Comparison of ENCODE assay signal across 8 mouse cellular contexts in the genomic region with DNA sequence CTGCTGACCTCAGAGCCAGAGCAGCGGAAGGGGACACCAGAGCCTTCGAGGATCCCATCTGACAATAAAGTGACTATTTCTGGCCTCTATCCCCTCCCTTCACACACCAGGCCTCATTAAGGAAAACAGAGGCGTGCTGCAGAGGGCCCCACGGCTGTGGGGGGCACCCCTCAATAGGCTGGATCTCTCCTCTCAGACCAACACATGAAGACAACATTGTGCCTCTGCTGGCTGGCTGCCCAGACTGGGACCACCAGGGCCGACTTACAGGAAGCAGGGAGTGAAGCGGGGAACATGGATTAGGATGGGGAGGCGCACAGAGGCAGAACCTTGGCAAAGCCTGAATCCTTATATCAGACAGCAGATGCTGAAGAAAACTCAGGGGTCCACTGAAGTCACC.
DNase-seq lines count a peak whose midpoint lies in the region; ATAC-seq and TF ChIP-seq lines count a peak whose summit lies in the region.
"Had no signal": no experiment of that assay in that cellular context is flagged by ENCODE, and none has a peak within 500 bp of the region (broad histone marks: within the 10 kb centered on the region; RNA-seq: fewer than 3 reads in every experiment).

No protein-coding gene starts in this region.

- peaks cover 74% of the 10 kb centered on the region for H3K36me3 ChIP-seq in embryonic facial prominence, embryonic 15.5 days
- H3K36me3 ChIP-seq in hindbrain, embryonic 12.5 days, result peaks cover 47% of the 10 kb centered on the region
- no peaks in the 10 kb centered on the region; the same call in 1 of the 2 replicates for H3K36me3 ChIP-seq in midbrain, embryonic 15.5 days (replicated peaks)

- H3K4me1 ChIP-seq in embryonic facial prominence, embryonic 15.5 days, result peaks cover 47% of the 10 kb centered on the region
- peaks cover 38% of the 10 kb centered on the region for H3K4me1 ChIP-seq in hindbrain, embryonic 12.5 days
- peaks cover 32% of the 10 kb centered on the region for H3K4me1 ChIP-seq in midbrain, embryonic 15.5 days

- no peak for TF ChIP-seq CTCF in layer of hippocampus, adult 2 months (conservative IDR thresholded peaks at IDR 0.05)

- WGBS in embryonic facial prominence, embryonic 15.5 days, result 25% methylated on average over 7 of the region's 7 CpGs
- WGBS in hindbrain, embryonic 12.5 days, result 43% methylated on average over 7 of the region's 7 CpGs
- WGBS in midbrain, embryonic 15.5 days, result 23% methylated on average over 7 of the region's 7 CpGs

- H3K27ac ChIP-seq in layer of hippocampus, adult 2 months, result peak overlapping the region; percentile 36; the same call in 1 of the 2 replicates
- H3K27ac ChIP-seq in embryonic facial prominence, embryonic 15.5 days (replicated peaks), result peak overlapping the region; percentile 83
- H3K27ac ChIP-seq in hindbrain, embryonic 12.5 days, result peak overlapping the region; percentile 77
- peak overlapping the region; percentile 80 for H3K27ac ChIP-seq in midbrain, embryonic 15.5 days

- DNase-seq in layer of hippocampus, adult 2 months (ENCODE audit: low spot score in 2 of 2), result no peak
- no peak for DNase-seq in layer of hippocampus, adult 9-10 months (ENCODE audit: low spot score)
- no peak for DNase-seq in spleen, postnatal 10 days (ENCODE audit: low spot score in 2 of 2)
- no peak for DNase-seq in adrenal gland, adult 2 months
- DNase-seq: cerebellum, adult 2 months had no signal

- no peak overlapping the region for H3K4me3 ChIP-seq in layer of hippocampus, adult 2 months
- no peak overlapping the region for H3K4me3 ChIP-seq in embryonic facial prominence, embryonic 15.5 days (replicated peaks)
- H3K4me3 ChIP-seq in hindbrain, embryonic 12.5 days, result no peak overlapping the region
- no peak overlapping the region for H3K4me3 ChIP-seq in midbrain, embryonic 15.5 days

- no peak overlapping the region for H3K4me2 ChIP-seq in embryonic facial prominence, embryonic 15.5 days (replicated peaks)
- peak overlapping the region; percentile 9; the same call in 1 of the 2 replicates for H3K4me2 ChIP-seq in hindbrain, embryonic 12.5 days (replicated peaks)
- no peak overlapping the region for H3K4me2 ChIP-seq in midbrain, embryonic 15.5 days

- peak; percentile 43; the same call in 1 of the 2 replicates for ATAC-seq in embryonic facial prominence, embryonic 15.5 days (ENCODE audit: insufficient number of reproducible peaks, low FRiP score, low TSS enrichment, low read depth)
- peak; percentile 82 for ATAC-seq in hindbrain, embryonic 12.5 days (ENCODE audit: low FRiP score)
- ATAC-seq in midbrain, embryonic 15.5 days (replicated peaks), result peak; percentile 70

- H3K9ac ChIP-seq in embryonic facial prominence, embryonic 15.5 days, result no peak overlapping the region
- H3K9ac ChIP-seq in hindbrain, embryonic 12.5 days, result no peak overlapping the region
- no peak overlapping the region; the same call in 1 of the 2 replicates for H3K9ac ChIP-seq in midbrain, embryonic 15.5 days

- H3K9me3 ChIP-seq in embryonic facial prominence, embryonic 15.5 days (replicated peaks), result no peaks in the 10 kb centered on the region
- H3K9me3 ChIP-seq in hindbrain, embryonic 12.5 days (replicated peaks), result no peaks in the 10 kb centered on the region
- H3K9me3 ChIP-seq in midbrain, embryonic 15.5 days, result no peaks in the 10 kb centered on the region

- no peaks in the 10 kb centered on the region for H3K27me3 ChIP-seq in embryonic facial prominence, embryonic 15.5 days
- H3K27me3 ChIP-seq in hindbrain, embryonic 12.5 days, result no peaks in the 10 kb centered on the region
- no peaks in the 10 kb centered on the region for H3K27me3 ChIP-seq in midbrain, embryonic 15.5 days (replicated peaks)
